Mouse (Mus musculus): ENCODE measurements around the gene Cyp2c23. TPM values are rescaled to one million over a fixed set of nuclear protein-coding genes. Genes with fewer than 3 reads are reported as not detected.

Gene Cyp2c23
- polyA plus RNA-seq, 2 experiments, result 0.05 to 0.12 TPM

GRCm38 (mm10) chr19:44069121-44069913 is 40.3 kb upstream of the Cyp2c23 start, which contains the start of gene Erlin1:
Gene Erlin1 (minus strand): TSS chr19:44069785.
- no peaks in the 10 kb centered on the region for H3K27me3 ChIP-seq (ENCODE audit: control insufficient read depth, insufficient read depth, low read length)
- peak within 1 kb of the TSS; percentile 58 for H3K27ac ChIP-seq (replicated peaks; ENCODE audit: low read depth, low read length)
- DNase-seq (ENCODE audit: low spot score), result peak; percentile 89
- WGBS, result under 1% methylated on average over 50 of the region's 75 CpGs
- peak within 1 kb of the TSS; percentile 78 for H3K9ac ChIP-seq (ENCODE audit: low read depth, low read length, severe bottlenecking)
- peaks cover 11% of the 10 kb centered on the region for H3K36me3 ChIP-seq (ENCODE audit: control insufficient read depth, insufficient read depth, low read length)
- H3K4me1 ChIP-seq (ENCODE audit: control insufficient read depth, insufficient read depth, low read length), result peaks cover 30% of the 10 kb centered on the region
- H3K9me3 ChIP-seq (ENCODE audit: control insufficient read depth, low read length), result no peaks in the 10 kb centered on the region
- no peak for TF ChIP-seq POLR2A (IDR thresholded peaks at IDR 0.05; ENCODE audit: borderline replicate concordance, extremely low read depth, insufficient read depth, insufficient read length)
- peak within 1 kb of the TSS; percentile 79 for H3K4me3 ChIP-seq (replicated peaks; ENCODE audit: low read length)
- H3K4me2 ChIP-seq (replicated peaks; ENCODE audit: low read depth, low read length, severe bottlenecking), result peak within 1 kb of the TSS; percentile 91
- ATAC-seq (ENCODE audit: low FRiP score, low read depth), result peak; percentile 88

- 0 out of 2 replicates have a peak overlapping the region, but pooled peaks have one; percentile 78 for H3K9ac ChIP-seq (ENCODE audit: low read depth, low read length, severe bottlenecking)
- H3K4me1 ChIP-seq (ENCODE audit: control insufficient read depth, insufficient read depth, low read length), result peaks cover 30% of the 10 kb centered on the region
- peaks cover 11% of the 10 kb centered on the region; the same call in 1 of the 2 replicates for H3K36me3 ChIP-seq (ENCODE audit: control insufficient read depth, insufficient read depth, low read length)
- no peaks in the 10 kb centered on the region for H3K9me3 ChIP-seq (ENCODE audit: control insufficient read depth, low read length)
- ATAC-seq (ENCODE audit: low FRiP score, low read depth) (no peak), DNase-seq (ENCODE audit: low spot score) (no peak)
- H3K27ac ChIP-seq (replicated peaks; ENCODE audit: low read depth, low read length), result no peak overlapping the region
- peak overlapping the region; percentile 91 for H3K4me2 ChIP-seq (replicated peaks; ENCODE audit: low read depth, low read length, severe bottlenecking)
- no peaks in the 10 kb centered on the region for H3K27me3 ChIP-seq (ENCODE audit: control insufficient read depth, insufficient read depth, low read length)
- no peak for TF ChIP-seq POLR2A (IDR thresholded peaks at IDR 0.05; ENCODE audit: borderline replicate concordance, extremely low read depth, insufficient read depth, insufficient read length)
- peak overlapping the region; percentile 79 for H3K4me3 ChIP-seq (replicated peaks; ENCODE audit: low read length)
- WGBS, result 81% methylated on average over 4 of the region's 4 CpGs
Observed at GRCm38 (mm10) chr19:44068232-44068631, 39.2 kb upstream of the Cyp2c23 start.

GRCm38 (mm10) chr19:44067323-44068049 is 38.5 kb upstream of the Cyp2c23 start:
- H3K9me3 ChIP-seq (ENCODE audit: control insufficient read depth, low read length), result no peaks in the 10 kb centered on the region
- H3K36me3 ChIP-seq (ENCODE audit: control insufficient read depth, insufficient read depth, low read length), result peaks cover 6% of the 10 kb centered on the region
- DNase-seq (ENCODE audit: low spot score) (no peak), ATAC-seq (ENCODE audit: low FRiP score, low read depth) (no peak)
- H3K27ac ChIP-seq (replicated peaks; ENCODE audit: low read depth, low read length), result no peak overlapping the region
- no peak for TF ChIP-seq POLR2A (IDR thresholded peaks at IDR 0.05; ENCODE audit: borderline replicate concordance, extremely low read depth, insufficient read depth, insufficient read length)
- H3K27me3 ChIP-seq (ENCODE audit: control insufficient read depth, insufficient read depth, low read length), result no peaks in the 10 kb centered on the region
- H3K4me3 ChIP-seq (replicated peaks; ENCODE audit: low read length), result no peak overlapping the region
- no peak overlapping the region for H3K9ac ChIP-seq (ENCODE audit: low read depth, low read length, severe bottlenecking)
- 71% methylated on average over 9 of the region's 9 CpGs for WGBS
- H3K4me1 ChIP-seq (ENCODE audit: control insufficient read depth, insufficient read depth, low read length), result peaks cover 30% of the 10 kb centered on the region
- H3K4me2 ChIP-seq (replicated peaks; ENCODE audit: low read depth, low read length, severe bottlenecking), result peak overlapping the region; percentile 20; the same call in 1 of the 2 replicates

- no peak overlapping the region for H3K27ac ChIP-seq (replicated peaks; ENCODE audit: low read depth, low read length)
- no peak for DNase-seq (ENCODE audit: low spot score)
- H3K4me1 ChIP-seq (ENCODE audit: control insufficient read depth, insufficient read depth, low read length), result peaks cover 20% of the 10 kb centered on the region
- no peak for TF ChIP-seq POLR2A (IDR thresholded peaks at IDR 0.05; ENCODE audit: borderline replicate concordance, extremely low read depth, insufficient read depth, insufficient read length)
- ATAC-seq (ENCODE audit: low FRiP score, low read depth), result no peak
- H3K9me3 ChIP-seq (ENCODE audit: control insufficient read depth, low read length), result no peaks in the 10 kb centered on the region
- 95% methylated on average over 2 of the region's 2 CpGs for WGBS
- no peak overlapping the region for H3K4me3 ChIP-seq (replicated peaks; ENCODE audit: low read length)
- peaks cover 25% of the 10 kb centered on the region for H3K36me3 ChIP-seq (ENCODE audit: control insufficient read depth, insufficient read depth, low read length)
- H3K4me2 ChIP-seq (replicated peaks; ENCODE audit: low read depth, low read length, severe bottlenecking), result no peak overlapping the region
- H3K9ac ChIP-seq (ENCODE audit: low read depth, low read length, severe bottlenecking), result no peak overlapping the region
- H3K27me3 ChIP-seq (ENCODE audit: control insufficient read depth, insufficient read depth, low read length), result no peaks in the 10 kb centered on the region
Observed at GRCm38 (mm10) chr19:44064734-44065133, 35.7 kb upstream of the Cyp2c23 start.

GRCm38 (mm10) chr19:44063773-44064172 is 34.8 kb upstream of the Cyp2c23 start:
- no peak overlapping the region for H3K9ac ChIP-seq (ENCODE audit: low read depth, low read length, severe bottlenecking)
- H3K27ac ChIP-seq (replicated peaks; ENCODE audit: low read depth, low read length), result no peak overlapping the region
- ATAC-seq (ENCODE audit: low FRiP score, low read depth) (no peak), DNase-seq (ENCODE audit: low spot score) (no peak)
- no peaks in the 10 kb centered on the region for H3K27me3 ChIP-seq (ENCODE audit: control insufficient read depth, insufficient read depth, low read length)
- H3K9me3 ChIP-seq (ENCODE audit: control insufficient read depth, low read length), result no peaks in the 10 kb centered on the region
- 87% methylated on average over 7 of the region's 7 CpGs for WGBS
- no peak overlapping the region for H3K4me3 ChIP-seq (replicated peaks; ENCODE audit: low read length)
- peaks cover 20% of the 10 kb centered on the region for H3K4me1 ChIP-seq (ENCODE audit: control insufficient read depth, insufficient read depth, low read length)
- no peak for TF ChIP-seq POLR2A (IDR thresholded peaks at IDR 0.05; ENCODE audit: borderline replicate concordance, extremely low read depth, insufficient read depth, insufficient read length)
- no peak overlapping the region for H3K4me2 ChIP-seq (replicated peaks; ENCODE audit: low read depth, low read length, severe bottlenecking)
- peaks cover 34% of the 10 kb centered on the region for H3K36me3 ChIP-seq (ENCODE audit: control insufficient read depth, insufficient read depth, low read length)
